Mouse (Mus musculus) lung, embryonic 15.5 days (tissue): ENCODE results near the gene Trex1. TPM values are rescaled to one million over a fixed set of nuclear protein-coding genes. Genes with fewer than 3 reads are reported as not detected.

ENCODE experiments used
- ATAC-seq: fragments of 200-750 bp; cut with Nextera tagmentation; 2 replicates; pipeline ENCODE4 v1.8.0; 2017; ENCODE audit warnings: moderate number of reproducible peaks, borderline replicate concordance; ENCODE audit not compliant: low FRiP score, low TSS enrichment; ENCODE audit errors: extremely low read depth
- H3K27ac ChIP-seq: fragments of 300-500 bp; sonication (generic); 2 replicates; pipeline ENCODE4 v1.5.1; 2015; ENCODE audit warnings: moderate library complexity, mild to moderate bottlenecking, inconsistent platforms
- H3K27me3 ChIP-seq: fragments of 300-500 bp; sonication (generic); 2 replicates; pipeline ENCODE4 v1.6.1; 2015; ENCODE audit warnings: inconsistent platforms
- H3K36me3 ChIP-seq: fragments of 300-500 bp; sonication (generic); 2 replicates; pipeline ENCODE4 v1.6.1; 2015; ENCODE audit warnings: inconsistent platforms
- H3K4me1 ChIP-seq: fragments of 300-500 bp; sonication (generic); 2 replicates; pipeline ENCODE4 v1.6.1; 2015; ENCODE audit warnings: inconsistent platforms
- H3K4me2 ChIP-seq: fragments of 300-500 bp; sonication (generic); 2 replicates; pipeline ENCODE4 v1.6.1; 2015; ENCODE audit warnings: inconsistent platforms, mild to moderate bottlenecking, moderate library complexity
- H3K4me3 ChIP-seq: fragments of 300-500 bp; sonication (generic); 2 replicates; pipeline ENCODE4 v1.5.1; 2015; ENCODE audit warnings: mild to moderate bottlenecking, inconsistent platforms
- H3K9ac ChIP-seq: fragments of 300-500 bp; sonication (generic); 2 replicates; pipeline ENCODE4 v1.6.1; 2015; ENCODE audit warnings: inconsistent platforms
- H3K9me3 ChIP-seq: fragments of 300-500 bp; sonication (generic); 2 replicates; pipeline ENCODE4 v1.6.1; 2016; ENCODE audit warnings: inconsistent platforms
- WGBS: fragments of 180-500 bp; shearing (Covaris S2); methylation state at CpG from one replicate; pipeline ENCODE4 v1.1.7; 2015; 5-methylcytosine and 5-hydroxymethylcytosine counted together
- polyA plus RNA-seq: library from polyadenylated mRNA; unstranded; fragments of >200 nt; fragmentation: Nextera tagmentation; extraction: Ambion mirVana; gene quantifications from 2 replicates; pipeline ENCODE4 v1.2.1, GENCODE M21; 2015

The Trex1 gene
- polyA plus RNA-seq, 1 experiment from 2014 or later: 14.0 TPM

- Histone ChIP-seq H3K36me3 (no peaks in the 10 kb centered on the region), H3K4me1 (no peaks in the 10 kb centered on the region), H3K9me3 (no peaks in the 10 kb centered on the region), H3K27me3 (no peaks in the 10 kb centered on the region), H3K4me3 (no peak overlapping the region), H3K4me2 (no peak overlapping the region), H3K9ac (no peak overlapping the region), H3K27ac (no peak overlapping the region)
- 80% methylated on average over 3 of the region's 3 CpGs for WGBS
- no peak for ATAC-seq
These were observed 31.1 kb downstream of the Trex1 start for GRCm38 (mm10) chr9:109028421-109028820.

GRCm38 (mm10) chr9:109027521-109027920 is 32.0 kb downstream of the Trex1 start:
- Histone ChIP-seq H3K4me2 (no peak overlapping the region), H3K9ac (no peak overlapping the region), H3K27ac (no peak overlapping the region), H3K4me3 (no peak overlapping the region), H3K27me3 (no peaks in the 10 kb centered on the region), H3K4me1 (no peaks in the 10 kb centered on the region), H3K9me3 (no peaks in the 10 kb centered on the region), H3K36me3 (no peaks in the 10 kb centered on the region)
- 71% methylated on average over 8 of the region's 8 CpGs for WGBS
- ATAC-seq: no peak

- Histone ChIP-seq H3K9me3 (no peaks in the 10 kb centered on the region), H3K27ac (no peak overlapping the region), H3K36me3 (no peaks in the 10 kb centered on the region), H3K4me2 (no peak overlapping the region), H3K4me1 (no peaks in the 10 kb centered on the region), H3K4me3 (no peak overlapping the region), H3K9ac (no peak overlapping the region), H3K27me3 (no peaks in the 10 kb centered on the region)
- WGBS: 80% methylated on average over 17 of the region's 17 CpGs
- no peak for ATAC-seq
These were observed 36.5 kb downstream of the Trex1 start for GRCm38 (mm10) chr9:109022866-109023685.

GRCm38 (mm10) chr9:109021428-109021827 is 38.1 kb downstream of the Trex1 start:
- Histone ChIP-seq H3K4me2 (no peak overlapping the region), H3K9me3 (no peaks in the 10 kb centered on the region), H3K4me3 (no peak overlapping the region), H3K27me3 (no peaks in the 10 kb centered on the region), H3K27ac (no peak overlapping the region), H3K9ac (no peak overlapping the region), H3K36me3 (no peaks in the 10 kb centered on the region), H3K4me1 (no peaks in the 10 kb centered on the region)
- ATAC-seq: no peak
- 75% methylated on average over 4 of the region's 4 CpGs for whole genome bisulfite sequencing

GRCm38 (mm10) chr9:109016973-109017604 is 42.4 kb downstream of the Trex1 start:
- no peaks in the 10 kb centered on the region for H3K9me3 ChIP-seq
- H3K9ac ChIP-seq: no peak overlapping the region
- H3K4me3 ChIP-seq: no peak overlapping the region
- WGBS: 43% methylated on average over 11 of the region's 11 CpGs
- H3K27me3 ChIP-seq: no peaks in the 10 kb centered on the region
- H3K4me2 ChIP-seq: no peak overlapping the region
- no peak overlapping the region for H3K27ac ChIP-seq
- ATAC-seq: no peak
- H3K36me3 ChIP-seq: no peaks in the 10 kb centered on the region
- no peaks in the 10 kb centered on the region for H3K4me1 ChIP-seq

GRCm38 (mm10) chr9:109015397-109015796 is 44.1 kb downstream of the Trex1 start:
- WGBS: 49% methylated on average over 8 of the region's 8 CpGs
- ATAC-seq: no peak

GRCm38 (mm10) chr9:109010316-109010690 is 49.2 kb downstream of the Trex1 start:
- WGBS: 76% methylated on average over 14 of the region's 14 CpGs
- H3K4me1 ChIP-seq: no peaks in the 10 kb centered on the region
- H3K4me2 ChIP-seq: no peak overlapping the region
- H3K4me3 ChIP-seq: no peak overlapping the region
- ATAC-seq: no peak
- H3K27me3 ChIP-seq: no peaks in the 10 kb centered on the region
- H3K27ac ChIP-seq: no peak overlapping the region
- H3K9ac ChIP-seq: no peak overlapping the region
- H3K36me3 ChIP-seq: no peaks in the 10 kb centered on the region
- H3K9me3 ChIP-seq: no peaks in the 10 kb centered on the region

More at GRCm38 (mm10) chr9:109015397-109015796, 44.1 kb downstream of the Trex1 start:
- no peak overlapping the region for H3K4me3 ChIP-seq
- H3K27me3 ChIP-seq: no peaks in the 10 kb centered on the region
- no peaks in the 10 kb centered on the region for H3K4me1 ChIP-seq
- H3K9me3 ChIP-seq: no peaks in the 10 kb centered on the region
- H3K4me2 ChIP-seq: no peak overlapping the region
- H3K27ac ChIP-seq: no peak overlapping the region
- H3K36me3 ChIP-seq: no peaks in the 10 kb centered on the region
- no peak overlapping the region for H3K9ac ChIP-seq

- Histone ChIP-seq H3K4me3 (no peak overlapping the region), H3K27me3 (no peaks in the 10 kb centered on the region), H3K4me2 (no peak overlapping the region), H3K27ac (no peak overlapping the region), H3K9me3 (no peaks in the 10 kb centered on the region), H3K36me3 (no peaks in the 10 kb centered on the region), H3K4me1 (no peaks in the 10 kb centered on the region), H3K9ac (no peak overlapping the region)
- 44% methylated on average over 17 of the region's 17 CpGs for WGBS
- peak; percentile 21; the same call in 1 of the 2 replicates for ATAC-seq
These were observed 49.8 kb downstream of the Trex1 start for GRCm38 (mm10) chr9:109009636-109010315.

GRCm38 (mm10) chr9:109008994-109009635 is 50.4 kb downstream of the Trex1 start:
- Histone ChIP-seq H3K27me3 (no peaks in the 10 kb centered on the region), H3K9ac (no peak overlapping the region), H3K4me1 (no peaks in the 10 kb centered on the region), H3K4me2 (no peak overlapping the region), H3K4me3 (no peak overlapping the region), H3K27ac (no peak overlapping the region), H3K36me3 (no peaks in the 10 kb centered on the region), H3K9me3 (no peaks in the 10 kb centered on the region)
- no peak for ATAC-seq
- 62% methylated on average over 9 of the region's 10 CpGs for WGBS

GRCm38 (mm10) chr9:109008081-109008480 is 51.5 kb downstream of the Trex1 start:
- Histone ChIP-seq H3K27me3 (no peaks in the 10 kb centered on the region), H3K4me2 (no peak overlapping the region), H3K4me1 (no peaks in the 10 kb centered on the region), H3K36me3 (no peaks in the 10 kb centered on the region), H3K9ac (no peak overlapping the region), H3K4me3 (no peak overlapping the region), H3K9me3 (no peaks in the 10 kb centered on the region), H3K27ac (no peak overlapping the region)
- 81% methylated on average over 9 of the region's 9 CpGs for WGBS
- ATAC-seq: no peak
